Mouse (Mus musculus) lung, adult 2 months (tissue): ENCODE measurements at regions not wholly inside any gene's neighbourhood (a gene's known extent, or its start where the extent isn't known, plus 50 kb on each side); places are given as distances from the start of the nearest gene placed in this dataset.

Source experiments
- CTCF ChIP-seq: fragments of 200-500 bp; IDR thresholded peaks from 2 replicates; pipeline ENCODE4 v1.5.1; 2011; ENCODE audit warnings: mild to moderate bottlenecking, low read length, control low read depth; ENCODE audit not compliant: insufficient read depth
- POLR2A ChIP-seq: fragments of 200-500 bp; IDR thresholded peaks from 2 replicates; pipeline ENCODE4 v1.6.1; 2011; ENCODE audit warnings: low read depth, mild to moderate bottlenecking, control low read depth, low read length, borderline replicate concordance; ENCODE audit errors: extremely low read depth

DNA sequence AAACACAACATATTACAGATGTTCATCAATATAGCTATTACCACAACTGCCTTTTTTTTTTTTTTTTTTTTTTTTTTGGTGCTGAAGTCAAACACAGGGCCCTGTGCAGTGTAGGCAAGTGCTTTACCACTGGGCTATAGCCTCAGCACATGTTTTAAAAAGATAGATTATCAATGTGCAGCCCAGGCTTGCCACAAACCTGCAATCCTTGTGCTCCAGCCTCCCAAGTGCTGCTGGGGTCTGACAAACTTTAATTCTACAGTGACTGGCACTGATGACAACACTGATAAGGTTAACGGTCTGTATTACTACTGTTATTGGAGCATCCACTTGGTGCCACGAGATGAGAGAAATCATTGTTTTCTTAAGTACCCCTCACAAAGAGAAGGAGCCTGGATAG lies 95.3 kb upstream of the Got2 start:
- TF ChIP-seq POLR2A: no peak
- TF ChIP-seq CTCF: no peak
